Mouse (Mus musculus) adrenal gland, adult (tissue): ENCODE results near the gene Ptpro.

Experiments used
- DNase-seq, 2 experiments: peaks; one replicate each; pipeline ENCODE4 v3.0.0; 2022 to 2023; ENCODE audit warnings: low spot score in 1 of 2; ENCODE audit not compliant: inconsistent age in 2 of 2

The Ptpro gene

GRCm38 (mm10) chr6:137494801-137495200 is 242.7 kb downstream of the Ptpro start:
- DNase-seq = no peak

- no peak for DNase-seq
Observed at GRCm38 (mm10) chr6:137495233-137495632, 243.1 kb downstream of the Ptpro start.

GRCm38 (mm10) chr6:137496562-137496961 is 244.4 kb downstream of the Ptpro start:
- no peak for DNase-seq

- no peak for DNase-seq
Observed at GRCm38 (mm10) chr6:137497208-137497835, 245.2 kb downstream of the Ptpro start.

- no peak for DNase-seq
Observed at GRCm38 (mm10) chr6:137498781-137499180, 246.7 kb downstream of the Ptpro start.

- no peak for DNase-seq
Observed at GRCm38 (mm10) chr6:137503009-137503408, 250.9 kb downstream of the Ptpro start.

- DNase-seq = peak in 1 of 2 experiments; percentile 57
Observed at GRCm38 (mm10) chr6:137503462-137503861, 251.3 kb downstream of the Ptpro start.

- DNase-seq = no peak
Observed at GRCm38 (mm10) chr6:137504052-137504451, 251.9 kb downstream of the Ptpro start.

GRCm38 (mm10) chr6:137505555-137506227 is 253.6 kb downstream of the Ptpro start:
- DNase-seq = no peak

- DNase-seq = peak; percentile 51 to 62
Observed at GRCm38 (mm10) chr6:137506563-137506962, 254.4 kb downstream of the Ptpro start.

GRCm38 (mm10) chr6:137508936-137509335 is 256.8 kb downstream of the Ptpro start:
- no peak for DNase-seq

- peak; percentile 36 to 64 for DNase-seq
Observed at GRCm38 (mm10) chr6:137509341-137510045, 257.4 kb downstream of the Ptpro start.

- DNase-seq = no peak
Observed at GRCm38 (mm10) chr6:137512753-137513152, 260.6 kb downstream of the Ptpro start.
